In genomic region chr1:132140171-132140570, GRCm38 (mm10) we compare ENCODE assay signal across 8 mouse cellular contexts. TPM values are rescaled to one million over a fixed set of nuclear protein-coding genes. Genes with fewer than 3 reads are reported as not detected.
DNase-seq lines count a peak whose midpoint lies in the region; TF ChIP-seq lines count a peak whose summit lies in the region.
"Had no signal": no experiment of that assay in that cellular context is flagged by ENCODE, and none has a peak within 500 bp of the region (broad histone marks: within the 10 kb centered on the region; RNA-seq: fewer than 3 reads in every experiment).

No protein-coding gene starts in this region.

- H3K4me3 ChIP-seq in layer of hippocampus, adult 2 months, result no peak overlapping the region
- H3K4me3 ChIP-seq in small intestine, adult 2 months (ENCODE audit: low read depth, low read length), result no peak overlapping the region

- DNase-seq in layer of hippocampus, adult 2 months (ENCODE audit: low spot score in 2 of 2), result no peak
- DNase-seq in layer of hippocampus, adult 11-12 months (ENCODE audit: low spot score), result no peak
- DNase-seq in MN1 (ENCODE audit: low spot score), result peak; percentile 47
- peak; percentile 55 to 79 for DNase-seq in cerebellum, postnatal 25 days
- peak; percentile 73 to 82 for DNase-seq in kidney, postnatal 25 days
- DNase-seq in left cerebral cortex, adult 8-10 months (ENCODE audit: low spot score in 2 of 2), result no peak

- peak; percentile 70 for TF ChIP-seq CTCF in layer of hippocampus, adult 2 months (conservative IDR thresholded peaks at IDR 0.05)
- peak; percentile 52; the same call in 1 of the 2 replicates for TF ChIP-seq CTCF in small intestine, adult 2 months (IDR thresholded peaks at IDR 0.05; ENCODE audit: extremely low read depth, insufficient read length, insufficient replicate concordance, low read depth, low read length)

- WGBS in small intestine, adult 2 months, result 60% methylated on average over 10 of the region's 10 CpGs

- H3K4me1 ChIP-seq in small intestine, adult 2 months (ENCODE audit: control insufficient read depth, insufficient read depth, insufficient read length, low read length), result peaks cover 11% of the 10 kb centered on the region; the same call in 1 of the 2 replicates

- no peaks in the 10 kb centered on the region for H3K36me3 ChIP-seq in small intestine, adult 2 months (ENCODE audit: control insufficient read depth, insufficient read depth, low read length)

- TF ChIP-seq POLR2A in small intestine, adult 2 months (IDR thresholded peaks at IDR 0.05; ENCODE audit: low read depth, low read length), result no peak

- no peak overlapping the region for H3K27ac ChIP-seq in layer of hippocampus, adult 2 months
- H3K27ac ChIP-seq in small intestine, adult 2 months (ENCODE audit: insufficient read depth, low read depth, low read length), result peak overlapping the region; percentile 54

- no peaks in the 10 kb centered on the region for H3K27me3 ChIP-seq in small intestine, adult 2 months (ENCODE audit: control insufficient read depth, insufficient read depth, low read length)

RNA-seq across cellular contexts. Expression of gene Cdk18, which starts 0.7 kb away (rescaled TPM):
- total RNA-seq in layer of hippocampus, adult 2 months (2021), result 10 to 100 TPM; 21.7 to 23.7 TPM
- 84.2 and 133 TPM in 2 replicates for polyA plus RNA-seq in small intestine, adult 2 months (2012; rRNA removed)
- 10 to 100 TPM; 29.2 to 42.7 (median 35.9) TPM for total RNA-seq in left cerebral cortex, adult 8-10 months (2022)

RNA-seq across cellular contexts. Expression of gene Lemd1, which starts 51.1 kb away (rescaled TPM):
- under 1 TPM; 0.64 to 0.88 TPM for total RNA-seq in layer of hippocampus, adult 2 months (2021)
- 0.09 and 0.10 TPM in 2 replicates for polyA plus RNA-seq in small intestine, adult 2 months (2012; rRNA removed)
- 1 to 10 TPM; 7.0 to 9.5 (median 8.1) TPM for total RNA-seq in left cerebral cortex, adult 8-10 months (2022)
- total RNA-seq: heart, postnatal 36 days had no signal

RNA-seq across cellular contexts. Expression of gene AC124108.1, which starts 51.1 kb away (rescaled TPM):
- under 1 TPM; 0.47 to 0.61 TPM for total RNA-seq in layer of hippocampus, adult 2 months (2021)
- not detected in 2 replicates for polyA plus RNA-seq in small intestine, adult 2 months (2012; rRNA removed)
- 1 to 10 TPM; 4.6 to 5.7 (median 4.7) TPM for total RNA-seq in left cerebral cortex, adult 8-10 months (2022)
- total RNA-seq: heart, postnatal 36 days had no signal

Comparison
In these comparisons a context has a peak if more than half of its experiments do, and no peak if none do; other contexts are left out.
1. DNase-seq: peak in MN1 (single experiment), cerebellum, postnatal 25 days (2 of 2) and kidney, postnatal 25 days (2 of 2); none in layer of hippocampus, adult 2 months (0 of 2), layer of hippocampus, adult 11-12 months (single experiment) and left cerebral cortex, adult 8-10 months (0 of 2).
2. RNA of gene Lemd1, which starts 51.1 kb away (total RNA-seq): 7.0 to 9.5 TPM in left cerebral cortex, adult 8-10 months; 0.64 to 0.88 TPM in layer of hippocampus, adult 2 months; every median in the first group is over 4 times any median in the second.